Mouse (Mus musculus): Measurements from ENCODE around the gene Pou2f1.

- TF ChIP-seq EP300 (IDR thresholded peaks at IDR 0.05; ENCODE audit: insufficient read depth, low read depth, low read length), result no peak
- TF ChIP-seq CTCF (IDR thresholded peaks at IDR 0.05), result peak; percentile 66
- no peak for TF ChIP-seq POLR2A (IDR thresholded peaks at IDR 0.05; ENCODE audit: insufficient read depth, low read depth, low read length)
Measured at GRCm38 (mm10) chr1:165858356-165858755, 144.1 kb downstream of the Pou2f1 start.
